Mouse (Mus musculus): Measurements from ENCODE around the gene Wdr34.
"Not testable (repeated sequence)": the region's sequence is repeated elsewhere in the genome, so short reads cannot be mapped to it uniquely, and the experiment has no call there.

Gene Wdr34

GRCm38 (mm10) chr2:30066046-30066901 lies 17.6 kb upstream of the Wdr34 start:
- DNase-seq (ENCODE audit: low spot score in 2 of 2) = peak; percentile 96 to 98

GRCm38 (mm10) chr2:30064298-30064697 lies 15.6 kb upstream of the Wdr34 start:
- DNase-seq (ENCODE audit: low spot score in 2 of 2) = no peak

- DNase-seq (ENCODE audit: low spot score in 2 of 2) = no peak
These were observed 15.1 kb upstream of the Wdr34 start for GRCm38 (mm10) chr2:30063791-30064190.

- no peak for DNase-seq (ENCODE audit: low spot score in 2 of 2)
These were observed 14.6 kb upstream of the Wdr34 start for GRCm38 (mm10) chr2:30063235-30063634.

- peak; percentile 43 to 52 for DNase-seq (ENCODE audit: low spot score in 2 of 2)
These were observed 13.8 kb upstream of the Wdr34 start for GRCm38 (mm10) chr2:30062249-30063093.

GRCm38 (mm10) chr2:30061215-30062166 lies 12.8 kb upstream of the Wdr34 start:
- peak; percentile 50 to 57 for DNase-seq (ENCODE audit: low spot score in 2 of 2)

- no peak for DNase-seq (ENCODE audit: low spot score in 2 of 2)
These were observed 9.7 kb upstream of the Wdr34 start for GRCm38 (mm10) chr2:30058418-30058817.

- DNase-seq (ENCODE audit: low spot score in 2 of 2) = peak in 1 of 2 experiments; percentile 34
These were observed 8.7 kb upstream of the Wdr34 start, which contains the start of gene Set for GRCm38 (mm10) chr2:30057223-30057904. Gene Set, plus strand, starts transcription at chr2:30057378.

GRCm38 (mm10) chr2:30056736-30057135 lies 8.1 kb upstream of the Wdr34 start:
- no peak for DNase-seq (ENCODE audit: low spot score in 2 of 2)

- not testable (repeated sequence) for DNase-seq (ENCODE audit: low spot score in 2 of 2)
These were observed 6.6 kb upstream of the Wdr34 start for GRCm38 (mm10) chr2:30055310-30055709.

- no peak for DNase-seq (ENCODE audit: low spot score in 2 of 2)
These were observed 3.5 kb upstream of the Wdr34 start for GRCm38 (mm10) chr2:30051992-30052761.

GRCm38 (mm10) chr2:30049831-30050230 lies 1.1 kb upstream of the Wdr34 start:
- DNase-seq (ENCODE audit: low spot score in 2 of 2) = peak in 1 of 2 experiments; percentile 18

GRCm38 (mm10) chr2:30048101-30048501 lies 580 bp downstream of the Wdr34 start:
- peak in 1 of 2 experiments; percentile 25 for DNase-seq (ENCODE audit: low spot score in 2 of 2)

- no peak for DNase-seq (ENCODE audit: low spot score in 2 of 2)
These were observed 1.6 kb downstream of the Wdr34 start for GRCm38 (mm10) chr2:30047127-30047526.

GRCm38 (mm10) chr2:30044550-30044949 lies 4.1 kb downstream of the Wdr34 start:
- no peak for DNase-seq (ENCODE audit: low spot score in 2 of 2)

- DNase-seq (ENCODE audit: low spot score in 2 of 2) = peak; percentile 71 to 73
These were observed 6.2 kb downstream of the Wdr34 start for GRCm38 (mm10) chr2:30042445-30042844.

- no peak for DNase-seq (ENCODE audit: low spot score in 2 of 2)
These were observed 9.0 kb downstream of the Wdr34 start for GRCm38 (mm10) chr2:30039687-30040086.

- no peak for DNase-seq (ENCODE audit: low spot score in 2 of 2)
These were observed 10.3 kb downstream of the Wdr34 start for GRCm38 (mm10) chr2:30038370-30038769.

GRCm38 (mm10) chr2:30037762-30038161 lies 10.9 kb downstream of the Wdr34 start:
- no peak for DNase-seq (ENCODE audit: low spot score in 2 of 2)

- no peak for DNase-seq (ENCODE audit: low spot score in 2 of 2)
These were observed 15.7 kb downstream of the Wdr34 start for GRCm38 (mm10) chr2:30032957-30033356.
